Mouse (Mus musculus) left cerebral cortex, postnatal 4 days (tissue): ENCODE data around the gene Asxl1. TPM values are rescaled to one million over a fixed set of nuclear protein-coding genes. Genes with fewer than 3 reads are reported as not detected.

ENCODE experiments used
- DNase-seq: peaks from one replicate; pipeline ENCODE4 v3.0.0-alpha.2; 2022
- intact Hi-C: fragments of 180-260 bp; cut with DNase I; formaldehyde crosslinking; loops from one replicate; pipeline ENCODE4 v1.15.1; 2025
- total RNA-seq, 2 experiments: library from RNA; stranded (reverse); gene quantifications; 2 replicates each; pipeline ENCODE4 v1.2.3; 2021

Asxl1 gene
- total RNA-seq, 2 experiments from 2014 or later, result 53.4 to 53.9 TPM

DNA sequence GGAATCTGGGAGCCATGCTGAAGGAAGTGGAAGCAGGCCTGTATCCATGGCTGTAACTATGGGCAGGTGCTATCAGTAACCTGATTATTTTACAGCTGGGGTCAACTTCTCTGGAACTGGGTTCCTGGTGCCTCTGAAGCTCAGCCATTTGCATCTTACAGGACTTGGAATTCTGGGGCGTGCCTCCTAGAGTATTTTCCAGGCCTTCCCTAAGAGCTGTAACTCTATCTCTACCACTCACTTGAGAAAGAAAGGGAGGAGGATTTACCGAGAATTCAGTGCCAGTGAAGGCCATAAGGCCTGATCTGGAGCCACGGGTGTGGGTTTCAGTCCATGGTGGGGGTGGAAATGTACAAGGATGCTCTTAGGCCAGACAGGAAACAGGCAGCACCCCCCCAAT, 95.6 kb downstream of the Asxl1 start:
- intact Hi-C loops, result no loop called here
- no peak for DNase-seq

DNA sequence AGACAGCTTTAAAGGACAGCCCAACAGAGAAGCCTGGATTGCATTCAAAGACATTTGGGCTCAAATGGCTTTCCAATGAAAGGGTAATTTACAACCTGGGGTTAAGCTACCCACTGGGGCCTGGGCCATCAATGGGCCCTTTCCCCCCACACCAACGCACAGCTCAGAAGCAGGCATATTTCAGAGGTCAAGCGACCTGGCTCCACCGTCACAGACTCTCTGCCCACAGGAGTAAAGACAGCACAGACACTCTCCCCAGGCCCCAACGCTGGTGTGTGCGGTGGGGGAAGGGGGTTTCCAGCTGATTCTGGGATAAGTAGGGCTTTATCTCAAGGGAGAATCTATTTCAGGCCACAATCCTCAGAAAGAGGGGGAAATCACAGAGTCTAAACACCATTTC, 97.1 kb downstream of the Asxl1 start:
- no peak for DNase-seq
- intact Hi-C loops, result no loop called here

- intact Hi-C loops, result no loop called here
- no peak for DNase-seq
These were observed 98.0 kb downstream of the Asxl1 start for GRCm38 (mm10) chr2:153443434-153444240.

- DNase-seq, result peak; percentile 73
- intact Hi-C loops, result no loop called here
These were observed 98.9 kb downstream of the Asxl1 start for GRCm38 (mm10) chr2:153444254-153445136.

DNA sequence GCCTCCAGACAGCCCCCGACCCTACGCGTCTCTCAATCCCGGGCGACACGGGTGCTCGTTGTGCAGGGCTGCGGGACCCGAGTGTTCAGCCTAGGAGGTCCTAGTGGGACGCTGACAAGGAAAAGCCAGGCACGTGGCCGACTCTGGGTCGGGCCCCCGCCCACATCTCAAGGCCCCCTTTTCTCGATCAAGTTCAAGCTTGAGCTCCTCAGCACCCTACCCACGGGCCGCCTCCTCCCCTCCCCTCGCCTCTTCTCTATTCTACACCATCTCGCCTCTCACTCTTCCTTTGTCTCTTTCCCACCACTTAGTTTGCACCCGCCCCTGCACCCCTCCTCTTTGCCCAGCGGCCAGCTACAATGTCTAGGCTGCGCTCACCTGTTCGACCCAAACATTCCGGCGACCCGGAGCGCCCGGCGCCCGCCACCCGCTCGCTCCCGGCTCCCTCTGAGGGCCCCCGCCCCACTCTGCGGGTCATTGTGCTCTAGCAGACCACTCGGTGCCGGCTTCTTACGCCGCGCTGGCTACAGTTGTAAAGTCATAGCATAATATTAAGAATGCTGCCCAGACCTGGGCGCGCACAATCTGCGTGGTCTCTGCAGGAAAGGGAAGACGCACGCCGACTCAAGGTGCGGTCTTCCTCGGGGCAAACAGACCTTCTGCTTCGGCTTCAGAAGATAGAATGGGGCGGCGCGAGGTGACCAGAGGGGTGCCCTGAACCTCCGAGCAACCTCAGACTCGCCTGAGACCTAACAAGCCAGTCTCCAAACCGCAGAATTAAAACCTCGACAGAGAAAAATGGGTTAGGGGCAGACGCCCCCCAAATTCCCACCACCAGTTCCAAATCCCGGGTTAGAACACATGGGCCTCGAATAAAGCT, 99.7 kb downstream of the Asxl1 start:
- DNase-seq, result peak; percentile 31
- intact Hi-C loops, result no loop called here

GRCm38 (mm10) chr2:153446017-153446408, 100.4 kb downstream of the Asxl1 start:
- intact Hi-C loops, result no loop called here
- DNase-seq, result peak; percentile 22

DNA sequence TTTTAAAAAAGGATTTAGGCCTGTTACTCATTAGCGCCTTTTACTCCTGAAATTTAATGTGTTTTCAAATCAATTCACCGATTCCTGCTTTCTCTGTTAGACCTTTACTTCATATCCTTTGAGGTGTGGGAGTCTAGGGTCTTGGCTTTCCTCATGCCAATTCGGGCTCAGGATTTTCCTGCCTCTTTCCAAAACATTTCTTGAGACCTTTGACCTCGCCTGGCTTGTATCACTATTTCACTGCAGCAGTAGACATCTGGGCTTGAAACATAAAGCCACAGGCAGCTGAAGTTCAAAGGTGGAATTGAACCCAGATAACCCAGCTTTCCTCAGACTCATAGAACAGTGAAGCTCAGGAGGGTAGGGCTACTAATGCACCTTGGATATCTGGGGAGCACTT, 100.8 kb downstream of the Asxl1 start:
- DNase-seq, result no peak
- intact Hi-C loops, result no loop called here

GRCm38 (mm10) chr2:153447719-153448118, 102.1 kb downstream of the Asxl1 start:
- DNase-seq, result no peak
- intact Hi-C loops, result no loop called here

GRCm38 (mm10) chr2:153448519-153448918, 102.9 kb downstream of the Asxl1 start:
- DNase-seq, result no peak
- intact Hi-C loops, result no loop called here

Other genes with a start within 250 kb of the Asxl1 start
- 1 to 10 TPM; 3.6 to 3.8 TPM for gene Hck, start 237.4 kb upstream of the Asxl1 start, total RNA-seq
- gene Tm9sf4, start 184.5 kb upstream of the Asxl1 start, total RNA-seq, result 100 to 1,000 TPM; 118 to 120 TPM
- 10 to 100 TPM; 36.3 to 37.3 TPM for gene Tspyl3, start 120.4 kb upstream of the Asxl1 start, total RNA-seq
- gene Plagl2, start 104.4 kb upstream of the Asxl1 start, total RNA-seq, result 1 to 10 TPM; 6.8 to 8.6 TPM
- 10 to 100 TPM; 23.2 to 23.3 TPM for gene Pofut1, start 104.3 kb upstream of the Asxl1 start, total RNA-seq
- 100 to 1,000 TPM; 109 to 110 TPM for gene Kif3b, start 54.4 kb upstream of the Asxl1 start, total RNA-seq
- gene 4930404H24Rik, start 147.0 kb downstream of the Asxl1 start, total RNA-seq, result not detected
- gene Nol4l, start 184.1 kb downstream of the Asxl1 start, total RNA-seq, result 100 to 1,000 TPM; 111 to 122 TPM